Mouse (Mus musculus) hindbrain, embryonic 14.5 days (tissue): ENCODE measurements around the gene Xylt1. TPM values are rescaled to one million over a fixed set of nuclear protein-coding genes. Genes with fewer than 3 reads are reported as not detected.

ENCODE experiments used
- ATAC-seq: fragments of 200-750 bp; cut with Nextera tagmentation; 2 replicates; pipeline ENCODE4 v1.8.0; 2017; ENCODE audit warnings: moderate number of reproducible peaks, mild to moderate bottlenecking, moderate TSS enrichment, moderate library complexity; ENCODE audit not compliant: low FRiP score
- DNase-seq: peaks from one replicate; pipeline ENCODE4 v3.0.0-alpha.2; 2015; ENCODE audit warnings: low spot score
- H3K27ac ChIP-seq: fragments of 300-500 bp; sonication (generic); 2 replicates; pipeline ENCODE4 v1.5.1; 2014; ENCODE audit warnings: mild to moderate bottlenecking, moderate library complexity
- H3K27me3 ChIP-seq: fragments of 300-500 bp; sonication (generic); 2 replicates; pipeline ENCODE4 v1.6.1; 2014; ENCODE audit warnings: mild to moderate bottlenecking, low read length, mixed read lengths; ENCODE audit not compliant: control insufficient read depth, insufficient read depth
- H3K36me3 ChIP-seq: fragments of 300-500 bp; sonication (generic); replicated peaks from 2 replicates; pipeline ENCODE4 v1.6.1; 2014; ENCODE audit not compliant: control insufficient read depth, insufficient read depth
- H3K4me1 ChIP-seq: fragments of 300-500 bp; sonication (generic); replicated peaks from 2 replicates; pipeline ENCODE4 v1.6.1; 2014; ENCODE audit warnings: antibody characterized with exemption, low read length, mixed read lengths; ENCODE audit not compliant: control insufficient read depth, insufficient read depth
- H3K4me2 ChIP-seq: fragments of 300-500 bp; sonication (generic); replicated peaks from 2 replicates; pipeline ENCODE4 v1.6.1; 2014; ENCODE audit warnings: mild to moderate bottlenecking, moderate library complexity
- H3K4me3 ChIP-seq: fragments of 300-500 bp; sonication (generic); replicated peaks from 2 replicates; pipeline ENCODE4 v1.5.1; 2014; ENCODE audit warnings: mild to moderate bottlenecking, low read length
- H3K9ac ChIP-seq: fragments of 300-500 bp; sonication (generic); 2 replicates; pipeline ENCODE4 v1.6.1; 2014
- H3K9me3 ChIP-seq: fragments of 300-500 bp; sonication (generic); 2 replicates; pipeline ENCODE4 v1.6.1; 2016; ENCODE audit warnings: low read length; ENCODE audit not compliant: control insufficient read depth
- WGBS: fragments of 180-500 bp; shearing (Covaris S2); extraction: QIAGEN DNeasy Blood & Tissue Kit; methylation state at CpG from one replicate; pipeline ENCODE4 v1.1.7; 2014; 5-methylcytosine and 5-hydroxymethylcytosine counted together
- polyA plus RNA-seq: library from polyadenylated mRNA; unstranded; fragments of >200 nt; fragmentation: Nextera tagmentation; extraction: Ambion mirVana; gene quantifications from 2 replicates; pipeline ENCODE4 v1.2.1, GENCODE M21; 2014

Xylt1 gene
- polyA plus RNA-seq, 1 experiment from 2014 or later, result 4.3 TPM

DNA sequence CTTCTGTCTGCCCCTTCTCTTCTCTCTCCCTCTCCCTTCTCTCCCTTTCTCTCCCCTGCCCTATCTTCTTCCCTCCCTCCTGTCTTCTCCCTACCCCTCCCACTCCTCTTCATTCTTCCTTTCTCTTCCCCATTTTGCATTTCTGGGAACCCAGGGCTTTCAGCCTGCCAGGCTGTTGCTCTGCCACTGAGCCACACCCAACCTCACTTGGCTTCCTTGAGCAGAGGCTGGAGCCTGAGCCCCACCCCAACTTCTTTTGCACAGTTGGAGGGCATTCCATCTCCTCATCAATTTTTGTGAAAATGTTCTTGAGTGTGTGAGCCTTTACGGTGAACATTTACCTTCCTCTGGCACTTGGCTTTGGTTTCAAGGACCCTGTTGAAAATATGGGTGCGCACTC is 31.1 kb downstream of the Xylt1 start:
- H3K27ac ChIP-seq, result no peak overlapping the region
- no peaks in the 10 kb centered on the region for H3K9me3 ChIP-seq
- H3K36me3 ChIP-seq, result no peaks in the 10 kb centered on the region
- no peak overlapping the region for H3K9ac ChIP-seq
- no peak overlapping the region for H3K4me2 ChIP-seq
- H3K4me3 ChIP-seq, result no peak overlapping the region
- DNase-seq (no peak), ATAC-seq (no peak)
- WGBS, result 86% methylated on average over 2 of the region's 2 CpGs
- H3K27me3 ChIP-seq, result no peaks in the 10 kb centered on the region
- H3K4me1 ChIP-seq, result no peaks in the 10 kb centered on the region

GRCm38 (mm10) chr7:117412405-117412804 is 31.6 kb downstream of the Xylt1 start:
- Histone ChIP-seq H3K9me3 (no peaks in the 10 kb centered on the region), H3K27ac (no peak overlapping the region), H3K36me3 (no peaks in the 10 kb centered on the region), H3K4me3 (no peak overlapping the region), H3K27me3 (no peaks in the 10 kb centered on the region), H3K4me1 (no peaks in the 10 kb centered on the region), H3K4me2 (no peak overlapping the region), H3K9ac (no peak overlapping the region)
- ATAC-seq, result no peak
- 70% methylated on average over 5 of the region's 5 CpGs for WGBS
- no peak for DNase-seq

DNA sequence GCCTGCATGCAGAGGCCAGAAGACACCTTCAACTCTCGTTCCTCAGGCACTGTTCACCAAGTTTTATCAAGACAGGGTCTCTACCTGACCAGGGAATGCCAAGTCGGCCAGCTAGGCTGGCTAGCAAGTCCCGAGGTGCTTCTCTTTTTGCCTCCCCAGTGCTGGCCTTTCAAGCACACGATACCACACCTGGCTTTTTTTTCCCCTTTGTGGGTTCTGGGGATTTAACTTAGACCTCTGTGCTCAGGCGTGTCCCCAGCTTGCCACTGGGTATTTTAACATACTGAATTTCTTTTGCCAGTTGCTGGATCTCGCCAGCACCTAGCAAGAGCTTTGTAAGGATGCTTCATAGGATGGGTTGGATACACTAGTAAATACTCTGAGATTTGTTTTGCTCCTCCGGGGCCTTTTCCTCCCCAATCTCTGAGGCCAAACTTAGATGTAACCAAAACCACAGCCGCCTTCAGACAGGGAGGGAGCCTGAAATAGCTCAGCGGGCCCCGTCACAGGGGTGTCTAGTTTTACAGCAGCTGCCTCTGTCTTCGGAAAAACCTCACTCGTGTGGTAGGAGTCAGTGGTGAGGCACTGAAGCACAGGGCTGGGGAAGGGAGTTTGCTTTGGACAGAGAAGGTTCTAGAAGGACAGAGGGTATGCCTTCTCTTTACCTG is 33.7 kb downstream of the Xylt1 start:
- Histone ChIP-seq H3K36me3 (no peaks in the 10 kb centered on the region), H3K4me2 (no peak overlapping the region), H3K27ac (no peak overlapping the region), H3K9me3 (no peaks in the 10 kb centered on the region), H3K27me3 (no peaks in the 10 kb centered on the region), H3K9ac (no peak overlapping the region), H3K4me1 (no peaks in the 10 kb centered on the region), H3K4me3 (no peak overlapping the region)
- DNase-seq, result no peak
- 87% methylated on average over 12 of the region's 12 CpGs for WGBS
- ATAC-seq, result no peak

GRCm38 (mm10) chr7:117415009-117415363 is 34.2 kb downstream of the Xylt1 start:
- Histone ChIP-seq H3K36me3 (no peaks in the 10 kb centered on the region), H3K4me2 (no peak overlapping the region), H3K27me3 (no peaks in the 10 kb centered on the region), H3K9ac (no peak overlapping the region), H3K9me3 (no peaks in the 10 kb centered on the region), H3K4me1 (no peaks in the 10 kb centered on the region), H3K27ac (no peak overlapping the region), H3K4me3 (no peak overlapping the region)
- 85% methylated on average over 8 of the region's 8 CpGs for WGBS
- ATAC-seq (no peak), DNase-seq (no peak)

DNA sequence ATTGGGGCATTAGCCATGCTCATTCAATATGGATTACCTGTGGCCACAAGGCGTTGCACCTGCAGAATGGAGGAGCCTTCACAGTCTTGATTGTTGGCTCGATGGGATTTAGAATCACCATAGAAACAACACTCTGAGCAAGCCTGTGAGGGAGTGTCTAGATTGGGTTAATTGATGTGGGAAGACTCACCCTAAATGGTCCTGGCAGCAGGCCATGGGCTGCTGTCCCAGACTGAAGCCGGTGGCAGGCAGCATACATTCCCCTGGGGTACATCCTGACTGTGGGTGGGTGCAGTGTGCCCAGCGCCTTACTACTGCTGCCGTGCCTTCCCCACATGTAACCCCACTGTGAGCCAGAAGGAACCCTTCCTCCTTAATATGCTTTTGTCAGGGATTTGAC is 38.3 kb downstream of the Xylt1 start:
- DNase-seq (peak; percentile 47), ATAC-seq (peak; percentile 70; the same call in 1 of the 2 replicates)

GRCm38 (mm10) chr7:117419846-117420245 is 39.1 kb downstream of the Xylt1 start:
- Histone ChIP-seq H3K4me1 (peaks cover 19% of the 10 kb centered on the region), H3K4me2 (no peak overlapping the region), H3K27ac (no peak overlapping the region), H3K27me3 (no peaks in the 10 kb centered on the region), H3K9me3 (no peaks in the 10 kb centered on the region), H3K4me3 (no peak overlapping the region), H3K9ac (no peak overlapping the region), H3K36me3 (no peaks in the 10 kb centered on the region)
- DNase-seq (no peak), ATAC-seq (no peak)
- WGBS, result 92% methylated on average over 2 of the region's 2 CpGs

More for the DNA sequence above, 38.3 kb downstream of the Xylt1 start:
- no peaks in the 10 kb centered on the region for H3K9me3 ChIP-seq
- no peak overlapping the region for H3K9ac ChIP-seq
- peaks cover 19% of the 10 kb centered on the region for H3K4me1 ChIP-seq
- no peaks in the 10 kb centered on the region for H3K27me3 ChIP-seq
- H3K36me3 ChIP-seq, result no peaks in the 10 kb centered on the region
- WGBS, result 36% methylated on average over 5 of the region's 5 CpGs
- H3K4me3 ChIP-seq, result no peak overlapping the region
- no peak overlapping the region for H3K27ac ChIP-seq
- H3K4me2 ChIP-seq, result no peak overlapping the region

DNA sequence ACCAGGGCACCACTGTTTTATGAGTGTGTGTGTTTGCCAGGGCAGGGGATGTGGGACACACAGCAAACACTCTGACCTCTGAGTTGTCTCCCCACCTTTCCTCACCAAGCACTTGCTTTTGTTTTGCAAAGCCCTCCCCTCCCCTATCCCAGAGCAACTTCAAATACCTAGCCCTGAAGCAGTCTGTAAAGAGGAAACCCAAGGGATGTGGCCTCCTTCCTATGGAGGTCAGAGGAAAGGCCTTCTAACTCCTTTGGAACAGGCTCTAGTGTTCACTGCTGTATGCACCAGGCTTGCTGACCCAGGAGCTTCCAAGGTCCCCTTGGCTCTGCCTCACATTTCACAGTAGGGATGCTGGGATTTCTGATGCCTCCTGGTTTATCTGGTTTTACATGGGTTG is 39.5 kb downstream of the Xylt1 start:
- H3K4me3 ChIP-seq, result no peak overlapping the region
- no peaks in the 10 kb centered on the region for H3K27me3 ChIP-seq
- H3K4me2 ChIP-seq, result no peak overlapping the region
- H3K27ac ChIP-seq, result no peak overlapping the region
- ATAC-seq (no peak), DNase-seq (no peak)
- peaks cover 19% of the 10 kb centered on the region for H3K4me1 ChIP-seq
- H3K36me3 ChIP-seq, result no peaks in the 10 kb centered on the region
- no peak overlapping the region for H3K9ac ChIP-seq
- H3K9me3 ChIP-seq, result no peaks in the 10 kb centered on the region

DNA sequence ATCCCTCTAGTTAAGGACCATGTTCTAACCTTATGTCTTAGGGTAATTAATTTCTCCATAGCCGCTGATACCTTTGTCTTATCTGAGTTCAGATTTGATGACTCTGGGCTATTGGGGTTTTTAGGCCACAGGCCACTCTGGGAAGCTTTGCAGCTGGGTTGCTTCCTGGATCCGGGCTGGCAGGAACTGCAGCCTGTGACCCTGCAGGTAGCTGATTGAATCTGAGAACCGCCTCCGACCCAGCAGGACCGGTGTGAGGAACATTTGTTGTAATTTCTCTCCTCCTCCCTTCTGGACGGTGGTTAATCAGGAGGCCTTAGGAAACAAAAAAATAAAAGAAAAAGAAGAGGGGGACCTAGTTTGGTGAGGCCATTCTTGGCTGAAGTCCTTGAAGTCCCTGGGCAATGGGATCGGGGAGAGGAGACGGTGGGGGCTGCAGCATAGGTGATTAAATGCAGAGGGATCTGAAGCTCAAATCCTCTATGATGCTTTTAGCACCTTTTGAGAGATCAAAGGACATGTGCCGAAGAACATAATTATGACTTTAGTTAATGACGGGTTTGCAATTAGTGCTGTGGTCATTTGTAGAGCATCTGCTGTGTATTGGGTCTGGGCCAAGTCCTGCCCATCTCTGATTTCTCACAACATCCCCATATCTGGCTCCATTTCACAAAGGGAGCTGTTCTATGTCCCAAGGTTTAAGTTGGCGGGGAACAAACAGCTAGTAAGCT is 40.2 kb downstream of the Xylt1 start:
- no peak overlapping the region for H3K27ac ChIP-seq
- H3K4me1 ChIP-seq, result peaks cover 19% of the 10 kb centered on the region
- ATAC-seq (no peak), DNase-seq (no peak)
- H3K4me2 ChIP-seq, result no peak overlapping the region
- H3K9ac ChIP-seq, result peak overlapping the region; percentile 10; the same call in 1 of the 2 replicates
- H3K36me3 ChIP-seq, result no peaks in the 10 kb centered on the region
- no peaks in the 10 kb centered on the region for H3K9me3 ChIP-seq
- no peak overlapping the region for H3K4me3 ChIP-seq
- 52% methylated on average over 11 of the region's 11 CpGs for WGBS
- no peaks in the 10 kb centered on the region for H3K27me3 ChIP-seq

DNA sequence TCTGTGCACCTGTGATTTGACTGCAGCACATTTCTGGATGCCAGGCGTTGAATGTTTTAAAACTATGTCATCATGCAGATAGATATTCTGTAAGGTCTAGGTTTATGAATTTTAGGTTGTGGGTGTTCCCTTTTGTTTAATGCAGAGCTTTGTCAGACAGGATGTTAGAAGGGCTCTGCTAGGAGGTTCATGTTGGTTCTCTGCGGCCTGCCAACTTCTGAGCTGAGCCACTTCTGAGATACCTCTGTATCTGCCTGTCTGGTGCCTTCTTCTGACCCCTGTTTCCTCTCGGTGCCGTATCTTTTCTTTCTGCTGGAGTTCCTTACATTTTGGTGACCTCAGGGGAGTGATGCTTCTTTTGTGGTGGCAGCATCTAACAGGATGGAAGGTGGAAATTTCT is 44.1 kb downstream of the Xylt1 start:
- Histone ChIP-seq H3K27me3 (no peaks in the 10 kb centered on the region), H3K9me3 (no peaks in the 10 kb centered on the region), H3K4me2 (no peak overlapping the region), H3K9ac (no peak overlapping the region), H3K36me3 (no peaks in the 10 kb centered on the region), H3K4me1 (peaks cover 31% of the 10 kb centered on the region), H3K27ac (no peak overlapping the region), H3K4me3 (no peak overlapping the region)
- WGBS, result 89% methylated on average over 4 of the region's 4 CpGs
- ATAC-seq (no peak), DNase-seq (no peak)
